Mouse (Mus musculus): Measurements from ENCODE around the gene Lhx1.

The Lhx1 gene

DNA sequence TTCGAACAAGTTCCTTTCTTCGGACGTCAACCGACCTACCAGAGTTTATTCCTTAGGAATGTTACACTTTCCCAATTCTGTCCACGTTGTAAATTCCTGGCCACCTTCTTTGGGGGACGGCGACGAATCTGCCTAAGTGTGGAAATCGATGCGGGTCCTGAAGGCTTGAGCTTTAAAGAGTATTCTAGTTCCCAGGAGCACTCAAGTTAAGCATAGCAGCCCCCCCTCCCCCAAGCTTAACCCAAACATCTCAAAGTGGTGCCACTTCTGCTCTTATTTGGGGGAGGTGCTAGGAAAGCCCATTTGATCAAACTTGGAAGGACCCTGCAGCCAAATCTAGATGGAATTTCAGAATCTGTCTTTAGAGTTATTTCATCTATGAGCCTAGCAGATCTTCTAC is 1.1 kb upstream of the Lhx1 start:
- DNase-seq: no peak

DNA sequence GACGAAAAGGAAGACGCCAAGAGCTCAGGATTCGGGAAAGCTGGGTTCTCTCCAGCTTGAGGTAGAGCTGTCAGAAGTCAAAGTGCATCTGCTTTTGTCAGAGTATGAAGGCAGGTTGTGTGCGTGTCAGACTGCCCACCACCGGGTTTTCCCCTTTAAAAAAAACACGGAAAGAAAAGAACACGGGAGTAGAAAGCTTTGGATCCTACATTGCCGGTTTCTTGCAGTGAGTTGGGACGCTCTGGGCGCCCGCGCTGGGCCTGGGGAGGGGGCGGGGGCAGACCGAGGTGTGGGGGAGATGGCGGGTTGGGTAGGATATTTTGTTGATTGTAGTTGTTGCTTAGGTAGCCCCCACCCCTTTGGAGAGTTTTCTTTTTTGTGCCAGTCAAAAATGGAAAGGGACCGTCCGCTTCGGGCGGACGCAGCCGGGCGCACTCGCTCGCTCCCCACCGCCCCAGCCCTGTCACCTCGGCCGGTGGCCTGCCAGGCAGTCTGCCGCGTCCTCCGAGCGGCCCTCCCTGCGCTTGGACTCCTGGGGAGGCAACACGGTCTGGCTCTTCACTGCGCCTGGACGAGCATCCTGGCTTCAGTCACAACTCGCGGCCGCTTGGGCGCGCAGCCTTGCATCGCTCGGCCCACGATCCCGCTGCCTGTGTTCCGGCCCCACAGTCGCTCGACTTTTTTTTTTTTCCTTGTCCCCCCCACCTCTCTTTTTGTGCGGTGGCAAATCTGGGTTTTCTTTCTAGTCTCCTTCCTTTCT is 644 bp downstream of the Lhx1 start:
- DNase-seq: no peak

- DNase-seq: no peak
Observed at GRCm38 (mm10) chr11:84523841-84524510, 1.4 kb downstream of the Lhx1 start.

- no peak for DNase-seq
Observed at GRCm38 (mm10) chr11:84523321-84523831, 2.0 kb downstream of the Lhx1 start.

GRCm38 (mm10) chr11:84522577-84523320 is 2.6 kb downstream of the Lhx1 start:
- peak; percentile 24 for DNase-seq

- DNase-seq: no peak
Observed at GRCm38 (mm10) chr11:84521751-84522299, 3.5 kb downstream of the Lhx1 start.

DNA sequence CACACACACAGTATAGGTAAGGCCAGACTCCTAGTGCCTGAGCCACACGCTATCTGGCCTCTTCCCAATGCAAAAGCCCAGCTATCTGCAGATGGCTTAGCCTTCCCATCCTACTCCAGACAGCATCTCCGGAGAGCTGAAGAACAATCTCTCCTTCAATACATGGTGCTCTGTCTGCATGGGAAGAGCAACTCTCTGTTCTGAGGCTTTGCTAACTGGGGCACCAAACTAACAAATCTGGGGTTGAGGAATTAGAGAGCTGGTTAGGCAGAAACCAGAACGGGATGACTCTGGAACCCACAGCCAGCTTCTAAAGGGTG is 4.3 kb downstream of the Lhx1 start:
- no peak for DNase-seq

- DNase-seq: no peak
Observed at GRCm38 (mm10) chr11:84520269-84521070, 4.9 kb downstream of the Lhx1 start.

- no peak for DNase-seq
Observed at GRCm38 (mm10) chr11:84519576-84520268, 5.6 kb downstream of the Lhx1 start.

GRCm38 (mm10) chr11:84519036-84519435 is 6.3 kb downstream of the Lhx1 start:
- DNase-seq: no peak

DNA sequence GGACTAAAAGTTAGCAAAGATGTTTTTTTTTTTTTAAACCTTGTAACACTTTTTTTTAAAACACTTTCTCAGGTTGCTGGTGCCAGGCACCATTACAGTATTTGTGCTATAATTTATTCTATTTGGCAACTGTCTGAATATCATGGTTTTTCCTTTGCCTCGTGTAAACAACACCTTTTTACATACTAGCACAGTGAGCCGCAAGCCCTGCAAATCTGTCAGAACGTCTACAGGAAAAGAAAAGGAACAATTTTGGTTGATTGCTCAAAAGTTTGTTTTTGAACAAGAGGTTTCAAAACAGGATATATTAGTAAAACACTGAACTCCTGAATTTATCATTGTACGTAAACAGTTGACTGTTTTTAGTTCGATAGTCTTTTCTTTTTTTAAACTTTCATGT is 7.1 kb downstream of the Lhx1 start:
- no peak for DNase-seq

DNA sequence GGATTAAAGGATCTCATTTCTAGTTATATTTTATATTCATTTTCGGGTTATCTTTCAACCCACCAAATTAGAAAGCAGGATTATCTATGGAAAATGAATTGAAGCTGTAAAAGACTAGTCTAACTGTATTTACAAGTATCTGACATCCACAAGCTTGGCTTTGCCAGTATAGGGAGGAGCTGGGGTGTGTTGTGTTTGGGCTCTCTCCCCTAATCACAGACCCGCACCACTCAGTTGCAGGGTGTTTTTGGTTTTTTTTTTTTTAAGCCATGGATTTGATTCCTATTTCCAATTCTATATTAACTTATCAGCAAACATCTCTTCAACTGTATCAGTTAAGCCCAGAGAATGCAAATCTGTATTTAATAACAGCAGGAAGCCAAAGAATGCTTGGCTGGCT is 7.9 kb downstream of the Lhx1 start:
- no peak for DNase-seq

GRCm38 (mm10) chr11:84516501-84517240 is 8.7 kb downstream of the Lhx1 start:
- DNase-seq: no peak

- peak; percentile 97 for DNase-seq
Observed at GRCm38 (mm10) chr11:84513171-84514116, 11.9 kb downstream of the Lhx1 start, which contains the start of gene Aatf. Gene Aatf (minus strand): TSS chr11:84513522.

DNA sequence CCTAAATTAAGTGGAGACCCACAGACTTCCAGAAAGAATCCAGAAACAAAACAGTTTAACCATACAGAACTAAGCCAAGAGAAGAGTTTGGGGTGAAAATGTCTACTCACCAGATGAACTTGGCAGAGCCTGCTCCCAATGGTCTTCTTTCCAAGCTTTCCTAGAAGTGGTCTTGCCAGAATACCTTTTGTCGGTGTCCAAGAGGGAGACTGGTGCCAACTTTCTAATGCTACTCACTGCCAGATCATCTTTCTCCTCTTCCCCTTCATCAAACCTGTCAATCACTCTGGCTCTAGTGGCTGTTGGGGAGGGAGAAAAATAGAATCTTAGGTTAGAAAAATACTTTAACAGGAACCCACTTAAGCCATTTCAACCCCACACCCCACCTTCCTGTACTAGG is 13.3 kb downstream of the Lhx1 start:
- no peak for DNase-seq

DNA sequence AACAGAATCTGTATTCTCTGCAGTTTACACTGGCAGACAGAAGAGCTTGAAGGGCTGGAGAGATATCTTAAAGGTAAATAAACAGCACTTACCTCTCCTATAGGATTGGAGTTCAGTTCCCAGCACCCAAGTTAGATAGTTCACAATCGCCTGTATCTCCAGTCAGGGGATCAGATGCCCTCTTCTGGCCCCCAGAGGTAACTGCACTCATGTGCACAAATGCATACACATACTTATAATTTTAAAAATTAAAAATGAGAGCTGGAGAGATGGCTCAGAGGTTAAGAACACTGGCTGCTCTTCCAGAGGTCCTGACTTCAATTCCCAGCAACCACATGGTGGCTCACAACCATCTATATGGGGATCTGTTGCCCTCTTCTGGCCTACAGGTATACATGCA is 21.0 kb downstream of the Lhx1 start:
- DNase-seq: no peak

DNA sequence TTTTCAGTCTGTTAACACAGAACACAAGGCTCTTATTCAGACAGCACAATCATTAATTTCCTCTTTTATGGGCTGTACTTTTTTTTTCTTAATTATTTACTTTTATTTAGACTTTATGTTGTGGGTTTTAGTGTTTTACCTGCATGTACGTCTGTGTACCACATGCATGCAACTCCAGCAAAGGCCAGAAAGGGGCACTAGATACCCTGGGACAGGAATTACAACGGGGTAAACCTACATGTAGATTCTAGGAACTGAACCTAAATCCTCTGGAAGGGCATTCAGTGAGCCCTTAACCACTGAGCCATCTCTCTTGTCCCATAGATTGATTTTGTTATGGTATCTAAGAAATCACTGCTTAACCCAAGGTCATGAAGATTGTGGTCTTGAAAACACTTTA is 27.4 kb downstream of the Lhx1 start:
- DNase-seq: no peak

DNA sequence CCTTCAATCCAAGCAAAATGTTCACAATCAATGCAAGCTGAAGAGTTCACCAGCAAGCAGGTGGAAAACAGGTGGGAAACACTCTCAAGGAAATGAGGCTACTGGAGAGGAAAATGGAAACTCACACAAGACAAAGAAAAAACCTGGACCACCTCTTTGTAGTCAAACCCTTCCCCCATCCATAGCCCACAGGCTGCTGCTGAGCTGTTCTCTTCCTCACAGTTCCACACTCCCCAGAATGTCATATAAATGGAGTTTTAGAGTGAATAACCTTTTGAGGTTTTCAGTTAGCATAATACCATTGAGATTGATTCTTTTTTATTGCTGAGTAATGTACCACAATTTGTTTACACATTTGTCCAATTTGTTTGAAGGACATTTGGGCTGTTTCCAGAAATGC is 28.4 kb downstream of the Lhx1 start:
- DNase-seq: no peak

DNA sequence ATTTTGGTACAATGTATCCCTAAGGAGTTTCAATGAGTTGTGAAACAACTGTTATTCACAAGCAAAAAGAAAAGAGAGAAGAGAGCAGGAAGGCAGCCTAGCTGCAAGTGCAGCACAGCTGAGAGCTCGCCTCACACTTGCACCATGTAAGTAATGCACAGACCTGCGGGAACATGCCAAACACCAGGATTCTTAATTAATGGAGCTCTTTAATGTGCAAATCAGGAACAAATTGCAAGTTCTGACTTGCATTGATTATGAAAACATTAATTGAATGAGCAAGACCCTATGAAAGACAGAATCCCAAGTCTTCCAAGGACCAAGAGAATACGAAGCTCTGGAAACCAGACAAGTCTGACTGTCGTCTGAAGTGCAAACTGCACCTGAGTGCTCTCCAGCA is 29.6 kb downstream of the Lhx1 start:
- no peak for DNase-seq

DNA sequence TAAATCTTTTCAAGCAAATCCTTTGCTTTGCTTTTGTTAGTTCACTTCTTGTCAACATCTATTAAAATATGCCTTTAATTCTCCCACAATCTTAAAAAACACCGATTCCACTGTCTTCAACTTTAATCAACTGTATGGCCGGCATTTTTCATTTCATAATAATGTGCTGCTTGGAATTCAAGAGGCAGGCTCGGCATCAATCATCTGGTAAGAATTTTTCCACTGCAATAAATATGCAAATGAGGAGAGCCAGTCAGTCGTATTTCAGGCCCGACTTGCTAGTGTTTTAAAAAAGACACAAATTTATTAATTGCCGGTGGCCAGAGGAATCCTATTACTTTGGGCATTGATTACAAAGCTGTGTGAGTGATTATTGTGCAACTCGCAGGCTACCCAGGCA is 43.7 kb downstream of the Lhx1 start:
- DNase-seq: no peak
